Mouse (Mus musculus): ENCODE measurements around the gene Clec16a. TPM values are rescaled to one million over a fixed set of nuclear protein-coding genes. Genes with fewer than 3 reads are reported as not detected.

The Clec16a gene
- polyA plus RNA-seq, 1 experiment from 2014 or later: 31.5 TPM

GRCm38 (mm10) chr16:10764323-10764722 is 219.2 kb downstream of the Clec16a start:
- ATAC-seq (ENCODE audit: insufficient read depth, low FRiP score, low read depth): no peak
- Histone ChIP-seq H3K27ac (no peak overlapping the region), H3K4me3 (replicated peaks) (no peak overlapping the region), H3K9me3 (no peaks in the 10 kb centered on the region), H3K9ac (no peak overlapping the region), H3K36me3 (no peaks in the 10 kb centered on the region), H3K4me2 (no peak overlapping the region), H3K27me3 (replicated peaks) (no peaks in the 10 kb centered on the region), H3K4me1 (peaks cover 12% of the 10 kb centered on the region)
- 19% methylated on average over 2 of the region's 2 CpGs for WGBS

- no peak overlapping the region for H3K4me3 ChIP-seq (replicated peaks)
- no peak for ATAC-seq (ENCODE audit: insufficient read depth, low FRiP score, low read depth)
- WGBS: 47% methylated on average over 4 of the region's 4 CpGs
Measured at GRCm38 (mm10) chr16:10767158-10767557, 222.0 kb downstream of the Clec16a start.

GRCm38 (mm10) chr16:10768821-10769220 is 223.7 kb downstream of the Clec16a start:
- no peak for ATAC-seq (ENCODE audit: insufficient read depth, low FRiP score, low read depth)
- WGBS: 40% methylated on average over 9 of the region's 9 CpGs
- Histone ChIP-seq H3K4me1 (peaks cover 13% of the 10 kb centered on the region), H3K9ac (no peak overlapping the region), H3K4me2 (no peak overlapping the region), H3K4me3 (replicated peaks) (no peak overlapping the region), H3K27ac (no peak overlapping the region), H3K36me3 (no peaks in the 10 kb centered on the region), H3K9me3 (no peaks in the 10 kb centered on the region), H3K27me3 (replicated peaks) (no peaks in the 10 kb centered on the region)

More at GRCm38 (mm10) chr16:10767158-10767557, 222.0 kb downstream of the Clec16a start:
- H3K27ac ChIP-seq: no peak overlapping the region
- no peaks in the 10 kb centered on the region for H3K27me3 ChIP-seq (replicated peaks)
- H3K9ac ChIP-seq: no peak overlapping the region
- no peak overlapping the region for H3K4me2 ChIP-seq
- peaks cover 16% of the 10 kb centered on the region for H3K4me1 ChIP-seq
- H3K9me3 ChIP-seq: no peaks in the 10 kb centered on the region
- no peaks in the 10 kb centered on the region for H3K36me3 ChIP-seq

GRCm38 (mm10) chr16:10769661-10770060 is 224.5 kb downstream of the Clec16a start:
- no peaks in the 10 kb centered on the region for H3K36me3 ChIP-seq
- no peak overlapping the region for H3K4me2 ChIP-seq
- H3K9ac ChIP-seq: no peak overlapping the region
- ATAC-seq (ENCODE audit: insufficient read depth, low FRiP score, low read depth): no peak
- peaks cover 10% of the 10 kb centered on the region; the same call in 1 of the 2 replicates for H3K4me1 ChIP-seq
- H3K27ac ChIP-seq: no peak overlapping the region
- WGBS: 56% methylated on average over 2 of the region's 2 CpGs
- no peak overlapping the region for H3K4me3 ChIP-seq (replicated peaks)
- H3K27me3 ChIP-seq (replicated peaks): no peaks in the 10 kb centered on the region
- H3K9me3 ChIP-seq: no peaks in the 10 kb centered on the region

DNA sequence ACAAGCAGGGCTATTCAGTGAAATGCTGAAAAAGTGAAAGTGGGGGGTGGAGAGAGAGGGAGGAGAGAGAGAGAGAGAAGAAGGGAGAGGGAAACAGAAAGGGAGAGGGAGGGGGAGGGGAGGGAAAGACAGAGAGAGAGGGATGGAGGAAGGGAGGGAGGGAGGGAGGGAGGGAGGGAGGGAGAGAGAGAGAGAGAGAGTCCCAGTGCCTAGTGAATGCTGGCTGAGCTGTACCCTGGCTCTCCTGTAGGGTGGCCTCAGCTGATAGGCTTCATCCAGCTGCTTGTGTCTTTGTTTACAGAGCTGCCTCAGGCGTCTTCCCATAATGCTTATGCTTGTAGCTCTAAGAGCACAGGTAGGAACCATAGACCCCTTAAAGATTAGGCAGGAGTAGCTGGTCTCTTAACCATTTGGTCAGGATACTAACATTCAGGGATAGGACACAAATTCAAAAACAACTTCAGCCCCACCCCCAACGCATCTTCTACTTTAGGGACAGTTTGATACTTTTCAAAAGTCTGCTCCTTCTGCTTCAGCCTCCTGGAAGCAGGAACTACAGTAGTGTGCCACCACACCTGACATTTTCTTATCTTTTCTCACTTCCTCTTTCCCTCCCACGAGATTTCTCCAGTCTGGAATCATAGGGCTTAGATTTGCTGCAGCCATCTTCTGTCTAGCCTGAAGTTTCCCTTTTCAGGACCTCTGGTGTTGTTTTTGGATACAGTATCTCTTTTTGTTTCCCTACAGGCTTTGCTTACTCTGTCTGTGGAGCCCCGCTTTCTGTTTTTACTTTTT is 225.6 kb downstream of the Clec16a start:
- Histone ChIP-seq H3K36me3 (no peaks in the 10 kb centered on the region), H3K9ac (no peak overlapping the region), H3K27ac (peak overlapping the region; percentile 23; the same call in 1 of the 2 replicates), H3K4me2 (no peak overlapping the region), H3K4me3 (replicated peaks) (no peak overlapping the region), H3K27me3 (replicated peaks) (no peaks in the 10 kb centered on the region), H3K9me3 (no peaks in the 10 kb centered on the region), H3K4me1 (peaks cover 10% of the 10 kb centered on the region; the same call in 1 of the 2 replicates)
- WGBS: 39% methylated on average over 4 of the region's 4 CpGs
- peak; percentile 59; the same call in 1 of the 2 replicates for ATAC-seq (ENCODE audit: insufficient read depth, low FRiP score, low read depth)

- Histone ChIP-seq H3K9ac (no peak overlapping the region), H3K4me2 (no peak overlapping the region), H3K36me3 (no peaks in the 10 kb centered on the region), H3K27ac (no peak overlapping the region; the same call in 1 of the 2 replicates), H3K4me3 (replicated peaks) (no peak overlapping the region), H3K9me3 (no peaks in the 10 kb centered on the region), H3K4me1 (peaks cover 10% of the 10 kb centered on the region; the same call in 1 of the 2 replicates), H3K27me3 (replicated peaks) (no peaks in the 10 kb centered on the region)
- WGBS: 66% methylated on average over 19 of the region's 19 CpGs
- no peak for ATAC-seq (ENCODE audit: insufficient read depth, low FRiP score, low read depth)
Measured at GRCm38 (mm10) chr16:10771769-10772510, 226.8 kb downstream of the Clec16a start.

DNA sequence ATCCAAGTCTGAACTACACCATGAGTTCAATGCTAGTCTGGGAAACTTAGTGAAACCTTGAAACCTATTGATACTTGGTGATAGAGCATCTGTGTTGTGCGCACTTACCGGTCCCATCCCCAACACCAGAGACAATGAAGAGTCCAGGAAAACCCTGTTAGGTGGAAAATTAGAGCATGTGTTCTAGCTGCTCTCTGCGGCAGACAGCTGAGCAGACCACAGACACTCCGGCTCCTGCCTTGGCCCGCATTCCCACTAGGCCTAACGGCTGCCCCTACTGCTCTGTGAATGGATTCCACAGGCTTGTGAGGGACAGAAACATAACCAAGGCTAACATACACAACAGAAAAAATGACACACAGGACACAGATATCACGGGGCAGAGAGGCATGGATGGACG is 228.4 kb downstream of the Clec16a start:
- no peak overlapping the region for H3K27ac ChIP-seq
- H3K36me3 ChIP-seq: no peaks in the 10 kb centered on the region
- H3K27me3 ChIP-seq (replicated peaks): no peaks in the 10 kb centered on the region
- ATAC-seq (ENCODE audit: insufficient read depth, low FRiP score, low read depth): no peak
- H3K9me3 ChIP-seq: no peaks in the 10 kb centered on the region
- H3K4me3 ChIP-seq (replicated peaks): no peak overlapping the region
- peaks cover 10% of the 10 kb centered on the region; the same call in 1 of the 2 replicates for H3K4me1 ChIP-seq
- 75% methylated on average over 8 of the region's 8 CpGs for WGBS
- no peak overlapping the region for H3K9ac ChIP-seq
- no peak overlapping the region for H3K4me2 ChIP-seq

DNA sequence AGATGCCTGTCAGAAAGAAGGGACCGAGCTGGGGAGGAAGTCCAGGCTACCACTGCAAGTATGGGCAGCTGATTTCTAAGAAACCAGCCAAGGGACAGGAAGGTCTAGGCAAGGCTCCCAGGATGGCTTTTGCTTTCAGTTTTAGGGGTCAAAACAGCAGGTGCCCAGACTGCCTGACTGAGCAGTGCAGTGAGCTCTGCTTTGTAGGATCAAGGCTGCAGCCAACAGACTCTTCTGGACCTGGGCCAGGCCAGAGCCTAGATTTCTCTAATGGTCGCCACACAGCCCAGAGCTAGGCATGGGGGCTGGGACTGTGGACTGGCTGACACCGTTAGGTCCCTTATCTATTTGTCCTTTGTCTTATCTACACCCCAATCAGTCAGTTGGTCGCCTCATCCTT is 229.6 kb downstream of the Clec16a start:
- H3K9me3 ChIP-seq: no peaks in the 10 kb centered on the region
- ATAC-seq (ENCODE audit: insufficient read depth, low FRiP score, low read depth): no peak
- no peaks in the 10 kb centered on the region for H3K27me3 ChIP-seq (replicated peaks)
- H3K27ac ChIP-seq: no peak overlapping the region
- no peaks in the 10 kb centered on the region for H3K36me3 ChIP-seq
- H3K4me1 ChIP-seq: peaks cover 3% of the 10 kb centered on the region; the same call in 1 of the 2 replicates
- no peak overlapping the region for H3K4me2 ChIP-seq
- H3K4me3 ChIP-seq (replicated peaks): no peak overlapping the region
- no peak overlapping the region for H3K9ac ChIP-seq
- 51% methylated on average over 4 of the region's 4 CpGs for WGBS

GRCm38 (mm10) chr16:10776322-10776721 is 231.2 kb downstream of the Clec16a start:
- Histone ChIP-seq H3K4me3 (replicated peaks) (no peak overlapping the region), H3K36me3 (no peaks in the 10 kb centered on the region), H3K27me3 (replicated peaks) (no peaks in the 10 kb centered on the region), H3K27ac (no peak overlapping the region), H3K4me2 (no peak overlapping the region), H3K9me3 (no peaks in the 10 kb centered on the region), H3K4me1 (peaks cover 11% of the 10 kb centered on the region; the same call in 1 of the 2 replicates), H3K9ac (no peak overlapping the region)
- no peak for ATAC-seq (ENCODE audit: insufficient read depth, low FRiP score, low read depth)
- 31% methylated on average over 7 of the region's 7 CpGs for WGBS

DNA sequence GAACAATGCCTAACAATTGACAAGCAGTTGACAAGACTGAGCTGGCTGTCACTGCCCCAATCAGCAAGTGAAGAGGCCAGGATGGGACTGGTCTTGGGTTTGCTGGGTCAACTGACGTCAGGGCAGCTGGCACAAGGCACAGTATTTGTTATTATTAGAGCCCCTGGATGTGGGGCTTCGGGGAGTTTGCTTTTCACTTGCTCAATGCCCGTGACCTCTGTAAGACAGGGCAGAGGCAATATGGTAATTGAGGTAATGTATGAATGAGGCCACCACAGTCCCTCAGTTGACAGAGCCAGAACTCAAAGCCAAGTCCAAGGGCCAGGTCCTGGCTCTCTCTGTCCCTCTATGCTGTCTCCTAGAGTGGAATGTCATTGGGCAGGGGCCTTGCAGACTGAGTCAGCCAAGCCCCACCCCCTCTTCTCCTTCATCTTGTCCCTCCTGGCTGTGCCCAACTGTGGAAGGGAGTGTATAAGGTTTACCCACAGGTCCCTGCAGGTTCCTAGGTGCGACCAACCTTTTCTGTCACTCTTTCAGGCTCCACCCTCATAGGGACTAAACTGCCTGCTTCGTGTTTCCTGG is 232.5 kb downstream of the Clec16a start:
- 62% methylated on average over 5 of the region's 5 CpGs for WGBS
- no peak overlapping the region for H3K4me3 ChIP-seq (replicated peaks)
- H3K9ac ChIP-seq: no peak overlapping the region
- H3K4me1 ChIP-seq: peaks cover 25% of the 10 kb centered on the region
- no peaks in the 10 kb centered on the region for H3K36me3 ChIP-seq
- H3K27me3 ChIP-seq (replicated peaks): no peaks in the 10 kb centered on the region
- no peaks in the 10 kb centered on the region for H3K9me3 ChIP-seq
- no peak for ATAC-seq (ENCODE audit: insufficient read depth, low FRiP score, low read depth)
- no peak overlapping the region for H3K27ac ChIP-seq
- H3K4me2 ChIP-seq: no peak overlapping the region

GRCm38 (mm10) chr16:10780631-10781120 is 235.5 kb downstream of the Clec16a start:
- no peaks in the 10 kb centered on the region for H3K9me3 ChIP-seq
- no peak overlapping the region for H3K4me2 ChIP-seq
- no peaks in the 10 kb centered on the region for H3K27me3 ChIP-seq (replicated peaks)
- ATAC-seq (ENCODE audit: insufficient read depth, low FRiP score, low read depth): no peak
- H3K9ac ChIP-seq: no peak overlapping the region
- H3K36me3 ChIP-seq: no peaks in the 10 kb centered on the region
- peaks cover 39% of the 10 kb centered on the region for H3K4me1 ChIP-seq
- no peak overlapping the region for H3K4me3 ChIP-seq (replicated peaks)
- peak overlapping the region; percentile 36 for H3K27ac ChIP-seq
- WGBS: 61% methylated on average over 5 of the region's 5 CpGs

Data from stomach, embryonic 15.5 days (tissue).